Mouse (Mus musculus): ENCODE data around the gene Plcl1.
"Not testable (repeated sequence)": the region's sequence is repeated elsewhere in the genome, so short reads cannot be mapped to it uniquely, and the experiment has no call there.

The Plcl1 gene

DNA sequence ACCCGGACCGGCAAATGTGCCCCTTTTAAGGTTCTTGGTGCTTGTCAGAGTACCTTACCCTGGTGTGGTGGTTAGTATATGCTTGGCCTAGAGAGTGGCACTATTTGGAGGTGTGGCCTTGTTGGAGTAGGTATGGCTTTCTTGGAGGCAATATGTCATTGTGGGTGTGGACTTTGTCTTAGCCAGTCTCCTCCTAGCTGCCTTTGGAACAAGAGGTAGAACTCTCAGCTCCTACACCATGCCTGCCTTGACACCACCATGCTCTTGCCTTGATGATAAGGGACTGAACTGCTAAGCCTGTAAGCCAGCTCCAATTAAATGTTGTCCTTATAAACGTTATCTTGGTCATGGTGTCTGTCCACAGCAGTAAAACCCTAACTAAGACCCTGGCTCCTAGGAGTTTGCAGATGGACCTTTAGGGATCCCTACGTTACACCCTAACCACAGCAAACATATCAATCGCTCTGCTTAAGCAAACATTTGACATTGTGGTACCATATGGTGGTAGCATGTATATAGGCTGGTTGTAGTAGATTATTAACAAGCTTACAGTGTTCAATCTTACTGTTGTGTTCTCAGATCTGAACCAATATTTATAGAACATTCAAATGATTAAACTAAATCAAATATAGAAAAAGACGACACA lies 39.4 kb downstream of the Plcl1 start:
- no peak for DNase-seq

DNA sequence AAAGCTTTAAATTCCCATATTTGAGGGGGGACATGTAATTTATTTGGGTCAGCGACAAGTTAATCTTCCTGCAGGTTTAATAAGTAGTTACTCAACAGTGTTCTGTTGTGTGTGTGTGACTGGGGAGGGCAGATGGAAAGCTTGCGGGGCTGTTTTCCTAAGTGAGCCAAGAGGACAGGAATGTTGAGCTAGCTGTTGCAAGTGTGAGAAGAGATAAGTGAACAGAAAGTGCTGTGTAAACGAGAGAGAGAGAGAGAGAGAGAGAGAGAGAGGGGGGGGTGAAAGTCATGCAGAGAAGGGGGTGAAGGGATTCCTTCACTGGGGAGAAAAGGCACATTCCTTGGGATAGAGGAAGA lies 39.9 kb downstream of the Plcl1 start:
- no peak for DNase-seq

DNA sequence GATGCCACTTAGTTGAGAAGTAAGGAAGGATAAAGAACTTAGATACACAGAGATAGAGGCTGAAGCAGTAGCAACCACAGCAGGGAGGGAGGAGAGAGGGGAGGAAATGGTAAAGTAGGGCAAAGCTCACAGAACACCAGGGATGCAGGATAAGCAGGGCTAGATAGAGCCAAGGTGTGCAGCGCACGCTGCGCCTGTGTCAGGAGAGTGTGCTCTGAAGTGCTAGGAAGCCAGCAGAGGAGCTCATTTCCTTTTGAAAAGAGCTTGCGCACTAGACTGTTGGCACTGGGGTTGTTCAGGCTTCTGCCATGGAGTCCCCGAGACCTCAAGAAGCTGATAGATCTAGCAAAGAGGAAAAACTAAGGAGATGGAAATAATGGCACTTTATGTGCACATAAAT lies 40.6 kb downstream of the Plcl1 start:
- DNase-seq = no peak

DNA sequence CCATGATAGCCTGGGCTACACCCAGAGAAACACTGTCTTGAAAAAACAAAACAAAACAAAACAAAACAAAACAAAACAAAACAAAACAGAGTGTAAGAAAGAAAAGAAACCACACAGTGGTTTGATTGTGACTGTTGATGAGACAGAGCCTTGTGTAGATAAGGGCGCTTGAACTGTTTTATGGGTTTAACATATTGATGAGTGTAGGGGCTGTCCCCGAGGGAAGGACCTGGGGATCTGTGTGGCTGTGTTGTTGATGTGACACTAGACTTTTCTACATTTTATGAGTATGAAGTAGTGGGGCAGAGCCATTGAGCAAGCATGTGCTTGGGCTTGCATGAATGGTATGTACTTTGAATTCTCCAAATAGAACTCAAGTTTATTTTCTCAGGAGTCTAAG lies 41.2 kb downstream of the Plcl1 start:
- DNase-seq = no peak

DNA sequence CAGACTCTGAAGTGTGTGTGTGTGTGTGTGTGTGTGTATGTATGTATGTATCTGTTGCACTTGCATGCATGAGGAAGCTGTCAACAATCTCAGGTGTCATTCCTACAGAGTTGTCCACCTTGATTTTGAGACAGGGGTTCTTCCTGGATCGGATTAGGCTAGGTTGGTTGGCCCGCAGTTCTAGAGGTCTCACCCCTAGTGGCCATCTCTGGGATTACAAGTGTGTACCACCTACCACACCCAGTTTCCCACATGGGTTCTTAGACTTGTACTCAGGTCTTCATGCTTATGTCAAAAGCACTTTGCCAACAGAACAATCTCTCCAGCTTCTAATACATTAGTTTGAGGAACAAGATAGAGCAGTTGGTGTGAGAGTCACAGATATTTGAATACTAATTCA lies 41.9 kb downstream of the Plcl1 start:
- DNase-seq = no peak

DNA sequence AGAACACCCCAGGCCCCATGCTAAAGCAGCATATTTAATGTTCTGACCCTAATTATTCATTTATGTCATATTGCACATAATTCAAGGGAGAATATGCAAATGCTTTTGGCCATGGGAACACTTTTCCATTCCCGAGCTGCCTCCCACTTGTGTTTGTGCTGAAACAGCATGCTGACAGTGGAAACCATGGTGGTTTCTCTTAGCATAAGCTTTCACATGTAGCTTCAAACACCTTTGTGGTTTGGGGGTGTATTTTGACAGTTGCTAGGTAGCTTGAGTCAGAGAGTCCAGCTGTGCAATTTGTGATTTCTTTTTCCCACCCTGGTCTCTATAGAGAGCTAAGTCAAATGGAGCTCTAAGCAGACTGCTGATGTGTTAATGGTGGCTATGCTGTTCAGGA lies 42.4 kb downstream of the Plcl1 start:
- no peak for DNase-seq

DNA sequence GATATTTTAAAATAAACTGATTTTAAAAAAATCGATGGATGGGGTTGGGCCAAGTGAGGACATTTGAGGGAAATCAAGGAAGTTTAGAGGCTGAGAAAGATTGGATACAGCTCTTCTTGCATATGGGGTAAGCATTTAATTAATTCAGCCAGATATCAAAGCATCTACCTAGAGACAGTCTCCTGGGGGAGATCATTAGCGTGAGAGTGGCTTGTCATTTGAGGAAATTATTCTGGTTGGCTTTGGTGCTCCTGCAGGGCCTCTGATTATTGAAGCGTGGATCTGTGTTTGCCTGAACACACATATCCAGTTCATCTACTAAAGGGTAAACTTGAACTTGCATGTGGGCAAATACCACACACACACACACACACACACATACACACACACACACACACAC lies 44.1 kb downstream of the Plcl1 start:
- no peak for DNase-seq

DNA sequence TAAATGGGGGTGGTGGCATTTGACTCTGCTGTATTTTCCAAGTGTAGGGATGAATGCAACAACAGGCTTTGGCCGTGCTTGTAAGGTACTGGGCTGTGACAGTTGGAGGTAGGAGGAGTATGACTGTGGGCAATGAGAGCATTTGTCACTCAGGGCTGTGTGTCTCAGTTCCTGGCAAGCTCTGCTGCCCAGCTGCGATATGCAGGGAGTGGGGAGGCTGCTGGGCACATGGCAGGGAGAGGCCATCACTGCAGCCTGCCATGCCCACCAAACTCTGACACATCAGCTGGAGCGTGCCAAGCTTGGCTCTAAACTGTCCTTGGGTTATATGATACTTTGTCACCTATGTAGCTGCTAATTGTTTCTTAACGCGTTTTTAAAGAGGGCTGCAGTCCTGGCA lies 48.4 kb downstream of the Plcl1 start:
- no peak for DNase-seq

DNA sequence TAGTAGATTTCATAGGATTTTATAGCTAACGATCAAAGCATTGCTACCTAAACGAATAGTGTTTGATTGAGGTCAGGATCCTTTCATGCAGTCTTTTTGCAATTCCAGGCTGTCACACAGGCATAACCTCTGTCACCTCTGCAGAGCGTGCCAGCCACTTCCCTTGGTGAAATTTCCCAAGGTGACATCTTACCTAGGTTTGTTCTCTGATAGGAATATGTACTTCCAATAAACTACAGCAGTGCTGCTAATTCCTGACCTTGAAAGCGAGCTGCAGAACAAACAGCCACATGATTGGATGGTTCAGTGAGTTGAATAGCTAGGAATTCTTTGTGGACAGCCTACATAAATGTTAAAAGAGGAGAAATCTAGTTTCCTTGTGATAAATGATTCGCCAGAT lies 56.6 kb downstream of the Plcl1 start:
- peak; percentile 40 for DNase-seq

DNA sequence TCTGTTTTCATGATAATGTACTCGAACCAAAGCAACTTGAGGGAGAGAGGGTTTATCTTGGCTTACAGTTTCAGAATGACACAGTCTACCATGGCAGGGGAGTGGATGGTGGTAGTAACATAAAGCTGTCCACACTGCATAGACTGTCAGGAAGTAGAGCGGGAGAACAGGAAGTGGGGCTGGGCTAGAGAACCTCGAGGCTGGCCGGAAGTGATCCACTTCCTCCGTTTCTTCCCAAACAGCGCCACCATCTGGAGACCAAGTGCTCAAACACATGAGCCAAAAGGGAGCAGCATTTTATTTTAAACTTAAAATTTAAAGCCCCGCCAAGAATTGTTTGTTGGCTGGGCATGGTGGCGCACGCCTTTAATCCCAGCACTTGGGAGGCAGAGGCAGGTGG lies 68.0 kb downstream of the Plcl1 start:
- DNase-seq = no peak

DNA sequence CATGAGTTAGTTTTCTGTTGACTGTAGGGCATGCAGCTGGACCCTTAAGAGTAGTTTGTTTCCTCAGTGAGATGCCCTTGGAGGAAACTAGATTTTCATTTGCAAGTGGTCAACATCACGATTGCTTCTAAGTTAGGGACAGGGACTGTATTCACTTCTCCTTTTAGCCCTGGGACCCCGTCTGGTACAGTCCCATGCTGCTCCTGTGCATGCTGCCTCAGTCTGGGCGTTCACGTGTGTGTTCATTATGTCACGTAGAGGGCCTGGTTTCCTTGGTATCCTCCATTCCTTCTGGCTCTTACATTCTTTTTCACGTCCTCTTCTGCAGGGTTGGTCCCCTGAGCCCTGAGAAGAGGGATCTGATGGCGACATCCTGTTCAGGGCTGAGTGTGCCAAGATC lies 69.3 kb downstream of the Plcl1 start:
- DNase-seq = no peak

DNA sequence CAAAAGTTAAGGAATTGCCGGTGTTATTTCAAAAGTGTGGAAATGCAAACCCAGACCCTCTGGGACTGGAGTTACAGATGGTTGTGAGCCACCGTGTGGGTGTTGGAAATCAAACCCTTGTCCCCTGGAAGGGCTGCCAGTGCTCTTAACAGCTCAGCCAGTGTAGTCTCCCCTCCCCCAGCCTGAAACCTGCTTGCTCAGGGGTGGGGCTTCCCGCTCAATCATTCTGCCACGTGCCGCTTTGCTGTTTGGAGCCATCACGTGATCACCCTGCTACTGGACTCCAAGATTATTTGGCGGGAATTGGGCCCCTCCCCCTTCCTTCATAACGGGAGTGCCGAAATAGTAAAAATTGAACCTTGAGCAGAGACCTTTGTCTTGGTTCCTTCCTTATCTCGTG lies 81.7 kb downstream of the Plcl1 start:
- not testable (repeated sequence) for DNase-seq

DNA sequence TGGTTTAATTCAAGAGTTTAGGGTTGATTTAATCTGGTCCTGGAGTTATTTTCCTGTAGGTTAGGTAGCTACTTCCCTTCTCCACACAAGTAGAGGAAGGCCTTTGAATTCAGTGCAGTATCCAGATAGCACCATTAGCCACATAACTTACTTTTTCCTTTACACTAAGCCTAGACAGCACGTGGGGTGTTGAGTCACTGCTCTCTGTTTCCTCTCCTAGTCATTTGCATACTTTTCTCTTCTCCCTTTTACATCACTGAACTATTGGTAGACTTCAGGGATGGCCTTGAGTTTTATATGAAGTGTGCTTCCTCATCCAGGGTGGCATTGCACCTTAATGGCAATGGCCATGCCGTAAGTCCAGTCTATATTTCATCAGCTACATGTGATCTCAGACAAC lies 82.5 kb downstream of the Plcl1 start:
- no peak for DNase-seq

DNA sequence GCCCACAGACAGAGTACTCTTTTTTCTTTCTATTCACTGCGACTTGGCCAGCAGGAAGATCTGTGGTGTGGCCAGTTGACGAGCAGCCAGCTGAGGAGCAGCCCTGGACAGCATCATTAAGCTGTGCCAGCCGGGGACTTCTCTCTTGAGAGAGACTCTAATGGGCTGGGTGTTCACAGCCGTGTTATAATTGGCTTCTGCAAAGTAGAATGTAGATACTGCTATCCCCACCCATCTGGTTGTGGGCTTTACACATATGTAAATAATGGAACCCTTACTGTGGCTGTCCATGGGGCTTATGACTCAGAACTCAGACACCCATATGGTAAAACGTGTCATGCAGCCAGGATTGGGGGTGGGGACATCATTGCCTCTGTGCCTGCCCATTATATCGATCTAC lies 83.6 kb downstream of the Plcl1 start:
- DNase-seq = no peak

DNA sequence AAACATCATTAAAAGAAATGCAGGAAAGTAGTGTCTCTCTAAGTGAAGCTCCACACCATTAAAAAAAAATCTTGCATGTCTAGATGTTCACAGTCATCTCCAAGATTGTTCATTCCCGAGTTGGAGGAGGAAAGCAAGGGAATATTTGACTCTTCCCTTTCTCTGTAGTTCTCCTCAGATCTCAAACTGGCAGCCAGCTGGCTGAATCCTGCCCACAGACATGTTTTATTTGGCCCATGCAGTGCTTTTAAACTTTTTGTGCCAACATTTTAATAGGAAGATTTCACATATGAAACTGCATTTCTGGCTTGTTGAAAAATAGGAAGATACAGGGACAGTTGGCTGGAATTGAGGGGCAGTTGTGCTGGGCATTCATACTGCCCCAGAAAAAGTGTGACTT lies 94.2 kb downstream of the Plcl1 start:
- no peak for DNase-seq

DNA sequence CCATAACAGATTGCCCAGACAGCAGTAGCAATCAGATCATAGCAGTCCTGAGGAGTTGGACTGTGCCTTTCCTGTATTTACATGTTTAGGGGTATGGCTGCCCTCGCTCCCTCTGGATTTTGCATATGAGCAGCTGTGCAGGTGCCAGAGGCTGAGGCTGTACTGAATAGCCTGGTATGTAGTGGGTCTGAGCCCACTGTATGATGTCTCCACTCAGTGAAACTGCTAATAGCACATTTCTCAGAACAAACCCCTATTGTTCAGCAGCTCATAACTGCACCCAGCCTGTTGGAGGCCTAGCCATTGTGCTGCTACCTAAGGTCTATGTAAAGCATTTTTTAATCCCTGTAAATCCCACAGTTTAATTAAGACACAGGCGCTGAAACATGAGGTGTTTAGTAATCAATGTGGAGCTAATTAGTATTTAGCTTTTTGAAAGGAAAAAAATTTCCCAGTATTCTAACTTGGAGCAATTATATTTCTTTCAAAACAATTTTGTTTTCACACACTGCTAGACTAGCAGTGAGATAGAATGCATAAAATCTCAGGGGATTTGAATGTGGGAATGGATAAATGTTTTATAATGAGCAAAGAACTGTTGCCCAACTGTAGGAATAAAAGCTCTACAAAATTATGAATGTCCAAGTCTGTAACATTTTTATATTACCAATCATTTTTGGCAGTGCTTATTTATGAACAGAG lies 95.4 kb downstream of the Plcl1 start:
- no peak for DNase-seq

DNA sequence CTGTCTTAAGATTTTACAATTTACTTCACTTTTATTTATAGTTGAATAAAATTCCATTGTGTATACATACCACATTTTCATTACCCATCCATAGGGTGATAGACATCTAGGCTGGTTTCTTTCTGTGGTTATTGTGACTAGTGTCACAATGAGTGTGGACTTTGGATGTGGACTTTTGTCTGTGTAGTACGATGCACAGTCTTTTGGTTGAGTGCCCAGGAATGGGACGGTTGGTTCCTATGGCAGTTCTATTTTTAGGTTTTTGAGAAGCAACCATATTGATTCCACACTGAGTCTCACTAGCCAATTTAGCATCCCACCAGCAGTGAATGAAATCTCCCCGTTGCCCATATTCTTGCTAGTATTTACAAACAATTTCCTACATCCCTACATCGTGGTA lies 100.1 kb downstream of the Plcl1 start:
- DNase-seq = no peak

DNA sequence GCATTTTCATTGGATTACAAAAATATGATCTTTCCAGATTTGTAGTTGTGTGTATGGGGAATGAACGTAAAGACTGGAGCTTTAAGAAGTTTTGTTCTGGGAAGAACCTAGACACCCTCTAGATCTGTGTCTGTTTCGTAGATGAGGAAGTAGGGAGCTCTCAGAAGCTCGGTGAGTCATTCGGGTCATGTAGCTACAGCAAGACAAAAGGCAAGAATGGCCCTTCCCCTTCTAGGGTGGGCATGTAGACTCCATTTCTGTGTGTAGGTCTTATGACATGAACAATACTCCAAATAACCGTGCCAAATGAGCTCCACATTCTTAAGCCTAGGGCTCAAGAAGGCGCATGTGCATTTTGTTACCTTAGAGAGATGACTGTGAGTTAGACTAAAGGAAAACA lies 101.3 kb downstream of the Plcl1 start:
- DNase-seq = no peak

DNA sequence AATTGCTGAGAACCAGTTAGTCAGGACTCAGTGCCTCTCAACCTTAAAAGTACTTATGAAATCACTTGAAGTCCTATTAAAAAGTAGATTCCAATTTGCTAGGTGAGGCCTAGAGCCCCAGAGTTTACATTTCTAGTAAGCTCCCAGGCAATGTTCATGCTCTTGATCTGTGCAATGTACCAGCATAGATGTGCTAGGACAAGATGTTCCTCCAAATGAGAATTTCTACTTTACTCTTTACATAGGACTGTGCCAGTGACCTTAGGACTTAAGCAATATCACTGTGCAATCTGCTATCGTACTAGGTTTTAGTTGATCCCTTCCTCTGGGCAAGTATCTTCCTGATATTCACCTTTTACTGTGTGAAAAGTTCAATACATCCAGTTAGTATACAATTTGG lies 103.9 kb downstream of the Plcl1 start:
- no peak for DNase-seq

DNA sequence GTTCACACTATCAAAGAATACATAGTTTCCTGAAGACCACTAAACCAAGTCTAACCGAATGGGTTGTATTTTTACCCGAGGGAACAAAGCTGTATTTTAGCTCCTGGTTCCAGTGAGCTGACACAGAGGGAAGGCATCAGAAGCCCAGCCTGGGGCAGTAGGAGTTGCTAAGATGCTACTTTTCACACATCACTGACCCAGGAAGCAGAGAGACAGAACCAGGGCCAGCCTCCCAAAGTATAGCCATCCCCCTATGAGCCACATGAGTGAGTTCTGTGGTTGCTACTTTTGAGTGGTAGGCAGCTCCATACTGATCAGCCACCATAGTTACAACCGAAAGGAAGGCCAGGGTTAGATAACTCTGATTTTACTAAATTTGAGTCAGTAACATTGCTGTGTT lies 106.4 kb downstream of the Plcl1 start:
- no peak for DNase-seq

DNA sequence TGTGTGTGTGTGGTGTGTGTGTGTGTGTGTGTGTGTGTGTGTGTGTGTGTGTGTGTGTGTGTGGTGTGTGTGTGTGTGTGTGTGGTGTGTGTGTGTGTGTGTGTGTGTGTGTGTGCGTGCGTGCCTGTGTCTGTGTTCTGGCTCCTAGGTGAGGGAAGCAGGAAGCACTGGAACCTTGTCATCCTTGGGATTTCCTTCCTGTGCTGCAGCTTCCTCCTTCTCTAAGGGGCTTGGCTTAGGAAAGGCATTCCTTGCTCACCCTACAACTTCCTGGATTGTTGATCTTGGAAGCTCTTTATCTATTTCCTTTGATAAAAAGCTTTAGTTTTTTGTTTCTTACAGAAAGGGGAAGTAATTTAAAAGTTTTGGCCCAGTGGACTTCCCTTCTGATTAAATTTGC lies 107.1 kb downstream of the Plcl1 start:
- DNase-seq = not testable (repeated sequence)

DNA sequence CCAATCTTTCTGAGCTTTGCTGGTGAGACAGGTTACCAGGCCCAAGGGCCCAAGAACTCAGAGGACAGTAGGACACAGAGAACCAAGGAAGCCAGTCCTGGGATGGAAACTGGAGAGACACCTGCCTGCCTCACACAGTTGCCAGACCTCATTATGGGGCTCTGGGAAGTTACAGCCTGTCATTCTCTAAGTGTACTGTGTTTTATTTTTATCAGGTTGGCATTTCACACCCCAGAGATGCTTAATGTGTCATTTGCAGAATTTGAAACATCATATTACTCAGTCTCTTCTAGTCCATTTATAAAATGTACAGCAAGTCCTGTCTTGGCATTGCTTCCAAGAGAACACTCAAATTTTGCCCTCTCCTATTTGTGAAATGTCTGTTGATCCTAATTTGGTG lies 111.5 kb downstream of the Plcl1 start:
- no peak for DNase-seq

DNA sequence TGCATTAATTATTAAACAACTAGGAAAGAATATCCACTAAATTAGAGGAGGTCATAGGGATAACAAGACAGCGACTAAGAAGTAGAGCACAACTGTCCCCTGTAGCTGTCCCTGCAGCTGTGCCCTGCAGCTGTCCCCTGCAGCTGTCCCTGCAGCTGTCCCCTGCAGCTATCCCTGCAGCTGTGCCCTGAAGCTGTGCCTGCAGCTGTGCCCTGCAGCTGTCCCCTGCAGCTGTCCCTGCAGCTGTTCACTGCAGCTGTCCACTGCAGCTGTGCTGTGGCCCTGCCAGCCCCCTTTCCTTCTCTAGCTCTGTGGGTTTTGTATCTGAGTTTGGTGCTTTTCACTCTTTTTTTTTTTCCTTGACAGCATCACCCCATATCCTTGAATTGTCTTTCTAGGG lies 118.2 kb downstream of the Plcl1 start:
- no peak for DNase-seq

DNA sequence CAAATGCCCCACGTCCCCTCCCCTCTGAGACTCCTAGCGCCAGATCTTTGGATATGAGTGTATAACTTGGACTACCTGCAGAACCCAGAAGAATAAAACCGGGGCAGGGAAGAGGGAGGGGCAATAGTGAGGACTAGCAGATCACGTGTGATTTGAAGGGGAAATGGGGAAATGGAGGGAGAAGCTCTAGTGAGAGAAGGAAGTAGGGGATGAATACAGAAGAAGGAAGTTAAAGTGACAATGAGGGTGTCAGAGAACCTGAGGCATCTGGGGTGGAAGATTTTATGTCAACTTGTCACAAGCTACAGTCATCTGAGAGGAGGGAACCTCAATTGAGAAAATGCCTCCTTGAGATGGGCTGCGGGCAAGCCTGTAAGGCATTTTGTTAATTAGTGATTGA lies 119.4 kb downstream of the Plcl1 start:
- DNase-seq = no peak

DNA sequence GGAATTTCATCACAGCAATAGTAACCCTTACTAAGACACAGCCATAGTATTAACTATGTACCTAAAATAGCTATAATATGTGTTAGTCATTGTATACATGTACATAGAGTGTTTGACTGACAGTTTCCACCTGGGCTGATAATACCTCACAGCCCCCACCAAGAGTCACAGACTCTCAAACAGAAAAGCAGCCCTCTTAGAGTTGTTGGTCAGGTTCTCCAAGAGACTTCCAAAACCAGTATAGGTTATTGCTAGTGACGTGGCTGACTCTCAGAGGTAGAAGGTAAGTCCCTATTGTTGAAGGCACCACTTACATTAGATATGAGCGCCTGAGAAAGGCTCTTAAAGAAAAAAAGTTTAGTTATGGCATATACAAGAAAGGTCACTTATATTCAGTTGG lies 120.0 kb downstream of the Plcl1 start:
- no peak for DNase-seq
